Mouse (Mus musculus): ENCODE results near the gene Ctps2. TPM values are rescaled to one million over a fixed set of nuclear protein-coding genes. Genes with fewer than 3 reads are reported as not detected.

Ctps2 gene
- 37.7 and 59.0 TPM in 2 replicates for polyA plus RNA-seq (2012; rRNA removed)

DNA sequence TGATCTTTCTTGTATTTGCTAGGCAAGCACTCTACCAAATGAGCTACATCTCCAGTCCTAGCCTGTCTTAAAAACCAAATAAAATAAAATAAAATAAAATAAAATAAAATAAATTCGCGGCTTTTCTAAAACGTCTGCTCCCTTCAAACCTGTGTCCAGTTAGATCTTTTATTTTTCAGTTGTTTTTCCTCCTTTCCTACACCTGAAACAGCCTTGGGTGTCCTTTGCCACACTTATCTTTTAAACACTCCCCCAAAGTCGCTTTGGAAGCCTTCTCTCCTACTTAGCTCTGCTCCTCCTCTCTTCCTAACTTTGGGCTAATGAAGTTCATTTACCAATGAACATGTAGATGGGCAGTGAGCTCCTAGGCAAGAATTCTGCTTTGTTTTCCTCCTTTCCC, at the start of gene Ctps2:
Ctps2 (plus strand) TSS at position 301 of the 400 bp plus-strand sequence.

DNA sequence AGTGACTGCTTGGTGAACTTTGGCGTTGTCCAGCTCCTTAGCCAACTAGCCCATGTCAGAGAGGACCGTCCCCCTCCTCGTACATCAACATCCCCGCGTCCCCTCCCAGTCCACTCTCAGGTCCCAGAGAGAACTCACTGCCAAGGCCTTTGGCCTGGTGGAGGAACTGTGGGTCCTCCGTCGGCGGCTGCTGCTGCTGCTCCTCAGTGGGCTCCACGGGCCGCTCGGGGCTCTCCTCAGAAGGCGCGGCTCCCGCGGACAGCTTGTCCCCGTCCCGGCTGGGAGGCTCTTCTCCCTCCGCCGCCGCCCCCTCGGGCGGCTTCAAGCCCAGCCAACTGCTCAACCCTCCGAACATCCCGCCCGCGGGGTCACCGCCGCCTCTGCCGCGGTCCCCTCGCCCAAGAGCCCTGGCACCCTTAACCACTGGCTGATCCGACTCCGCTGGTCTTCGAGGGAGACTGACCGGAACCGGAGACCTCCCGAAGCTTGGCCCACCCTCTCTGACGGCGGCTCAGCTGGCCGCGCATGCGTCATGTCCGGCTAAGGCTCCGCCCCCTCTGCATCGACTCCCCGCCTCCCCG, 13.0 kb upstream of the Ctps2 start, which contains the start of gene Syap1:
Syap1 (minus strand) TSS at position 517 of the 581 bp plus-strand sequence.

DNA sequence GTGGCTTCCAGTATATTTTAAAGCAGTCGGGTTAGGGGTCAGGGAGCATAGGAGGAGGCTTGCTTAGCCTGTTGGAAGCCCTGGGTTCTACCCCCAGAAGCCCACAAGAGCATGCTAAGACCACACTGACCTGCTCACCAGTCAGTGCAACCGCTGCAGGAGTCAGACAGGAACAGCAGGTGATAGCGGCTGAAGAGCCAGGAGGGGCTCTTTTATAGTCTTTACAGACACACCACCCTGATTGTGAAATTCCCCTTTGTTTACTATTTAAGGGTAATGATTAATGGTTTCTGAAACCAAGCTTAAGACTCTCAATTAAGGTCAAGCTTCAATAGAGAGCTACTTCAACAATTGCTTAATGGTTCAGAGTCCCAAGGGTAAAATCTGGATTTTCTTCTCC, 63.3 kb downstream of the Ctps2 start, which contains the start of gene S100g:
S100g (minus strand) TSS at position 217 of the 400 bp plus-strand sequence.

Other genes starting within 250 kb of the Ctps2 start
- 213 and 237 TPM in 2 replicates for gene Rbbp7, start 140.8 kb upstream of the Ctps2 start, polyA plus RNA-seq (2012; rRNA removed)
- gene Txlng, start 71.8 kb upstream of the Ctps2 start, polyA plus RNA-seq (2012; rRNA removed), result 13.2 and 16.0 TPM in 2 replicates
- gene Syap1, start 12.8 kb upstream of the Ctps2 start, polyA plus RNA-seq (2012; rRNA removed), result 34.0 and 38.7 TPM in 2 replicates
- 0.40 and 0.48 TPM in 2 replicates for gene S100g, start 63.4 kb downstream of the Ctps2 start, polyA plus RNA-seq (2012; rRNA removed)